Mouse (Mus musculus): Measurements from ENCODE around the gene C1qtnf5. TPM values are rescaled to one million over a fixed set of nuclear protein-coding genes. Genes with fewer than 3 reads are reported as not detected.

Gene C1qtnf5
- polyA plus RNA-seq, 1 experiment from 2014 or later, result 2.5 TPM

DNA sequence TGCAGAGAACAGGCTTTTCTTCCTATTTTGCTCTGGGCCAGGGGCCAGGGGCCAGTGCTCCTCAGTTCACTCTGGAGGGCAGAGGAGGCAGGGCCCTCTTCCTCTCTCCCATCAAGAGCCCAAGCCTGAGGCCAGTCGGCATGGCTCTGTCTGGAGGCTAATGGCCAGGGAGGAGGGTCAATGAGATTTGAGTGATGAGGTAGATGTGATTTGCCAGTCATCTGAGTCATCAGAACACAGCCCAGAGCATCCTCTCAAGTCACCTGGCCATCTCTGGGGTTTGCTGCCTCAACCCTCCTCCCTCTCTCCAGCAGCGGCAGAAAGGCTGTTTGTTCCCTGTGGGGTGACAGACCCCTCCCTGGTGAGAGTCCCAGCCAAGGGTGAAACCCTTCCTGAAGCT, 26.2 kb downstream of the C1qtnf5 start:
- no peaks in the 10 kb centered on the region for H3K36me3 ChIP-seq (ENCODE audit: control insufficient read depth, insufficient read depth, low read length)
- ATAC-seq (ENCODE audit: insufficient read depth, low FRiP score), result no peak
- H3K4me1 ChIP-seq (ENCODE audit: control insufficient read depth, insufficient read depth, low read length), result peaks cover 43% of the 10 kb centered on the region

GRCm38 (mm10) chr9:44134101-44134850, 27.2 kb downstream of the C1qtnf5 start, which contains the start of gene Mcam:
Mcam (plus strand) TSS chr9:44134469.
- Histone ChIP-seq H3K4me3 (replicated peaks; ENCODE audit: low read length) (peak within 1 kb of the TSS; percentile 63), H3K9ac (ENCODE audit: low read length) (peak within 1 kb of the TSS; percentile 77), H3K9me3 (replicated peaks; ENCODE audit: control insufficient read depth, low read length) (no peaks in the 10 kb centered on the region), H3K36me3 (ENCODE audit: control insufficient read depth, insufficient read depth, low read length) (no peaks in the 10 kb centered on the region), H3K4me2 (ENCODE audit: low read depth, low read length) (peak within 1 kb of the TSS; percentile 89), H3K4me1 (ENCODE audit: control insufficient read depth, insufficient read depth, low read length) (peaks cover 37% of the 10 kb centered on the region), H3K27me3 (ENCODE audit: control insufficient read depth, insufficient read depth, low read length) (no peaks in the 10 kb centered on the region), H3K27ac (ENCODE audit: low read length) (peak within 1 kb of the TSS; percentile 90)
- peak; percentile 68; the same call in 1 of the 2 replicates for ATAC-seq (ENCODE audit: insufficient read depth, low FRiP score)
- 1% methylated on average over 52 of the region's 55 CpGs for WGBS

More for the DNA sequence above, 26.2 kb downstream of the C1qtnf5 start:
- no peaks in the 10 kb centered on the region for H3K27me3 ChIP-seq (ENCODE audit: control insufficient read depth, insufficient read depth, low read length)
- peak overlapping the region; percentile 63 for H3K4me3 ChIP-seq (replicated peaks; ENCODE audit: low read length)
- no peak overlapping the region; the same call in 1 of the 2 replicates for H3K9ac ChIP-seq (ENCODE audit: low read length)
- peak overlapping the region; percentile 90 for H3K27ac ChIP-seq (ENCODE audit: low read length)
- WGBS, result 7% methylated on average over 2 of the region's 2 CpGs
- peak overlapping the region; percentile 89 for H3K4me2 ChIP-seq (ENCODE audit: low read depth, low read length)
- H3K9me3 ChIP-seq (replicated peaks; ENCODE audit: control insufficient read depth, low read length), result no peaks in the 10 kb centered on the region

DNA sequence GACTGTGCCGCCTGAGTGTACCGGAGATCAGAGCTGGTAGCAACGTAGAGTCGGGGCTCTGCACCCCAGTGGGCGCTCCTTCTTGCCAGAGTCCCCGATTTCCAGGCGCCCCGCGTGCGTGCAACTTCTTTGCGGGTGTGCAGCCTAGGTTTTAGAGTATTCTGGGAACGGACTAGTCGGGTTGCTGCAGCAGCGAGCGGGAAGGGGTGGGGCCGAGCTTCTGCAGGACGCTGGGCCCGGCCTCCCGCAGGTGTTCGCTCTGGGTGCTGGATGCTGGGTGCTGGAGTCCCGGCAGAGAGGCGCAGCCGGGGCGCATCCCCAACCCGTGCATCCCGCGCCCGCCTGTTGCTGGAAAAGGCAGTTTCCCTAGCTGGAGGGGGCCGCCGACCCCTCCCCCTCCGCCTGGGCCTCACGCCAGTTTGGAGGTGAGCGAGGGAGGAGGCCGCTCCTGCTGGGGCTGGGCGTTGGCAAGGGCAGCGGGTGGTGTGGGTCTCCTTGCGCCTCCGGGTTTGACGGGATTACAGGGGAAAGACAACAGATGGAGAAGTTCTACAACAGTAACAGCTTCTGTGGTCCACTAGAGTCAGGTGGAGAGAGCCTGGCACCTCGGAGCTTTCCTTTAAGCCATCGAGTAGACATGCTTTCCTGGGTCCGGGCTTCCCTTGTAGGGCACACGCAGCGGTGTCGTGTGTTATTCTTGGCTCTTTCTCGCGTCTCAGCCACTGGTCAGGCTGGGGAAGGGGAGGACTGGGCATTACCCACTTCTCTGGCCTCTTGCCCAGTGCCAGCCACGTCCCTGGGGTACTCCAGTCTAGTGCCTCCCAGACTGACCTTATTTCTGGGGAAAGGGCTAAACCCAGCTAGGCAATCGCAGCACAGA, 28.0 kb downstream of the C1qtnf5 start:
- Histone ChIP-seq H3K27ac (ENCODE audit: low read length) (peak overlapping the region; percentile 81), H3K9me3 (replicated peaks; ENCODE audit: control insufficient read depth, low read length) (no peaks in the 10 kb centered on the region), H3K4me2 (ENCODE audit: low read depth, low read length) (peak overlapping the region; percentile 89), H3K36me3 (ENCODE audit: control insufficient read depth, insufficient read depth, low read length) (no peaks in the 10 kb centered on the region), H3K9ac (ENCODE audit: low read length) (peak overlapping the region; percentile 77), H3K4me1 (ENCODE audit: control insufficient read depth, insufficient read depth, low read length) (peaks cover 31% of the 10 kb centered on the region), H3K27me3 (ENCODE audit: control insufficient read depth, insufficient read depth, low read length) (no peaks in the 10 kb centered on the region), H3K4me3 (replicated peaks; ENCODE audit: low read length) (peak overlapping the region; percentile 63)
- ATAC-seq (ENCODE audit: insufficient read depth, low FRiP score), result peak; percentile 4; the same call in 1 of the 2 replicates
- WGBS, result 2% methylated on average over 49 of the region's 49 CpGs

GRCm38 (mm10) chr9:44135731-44136411, 28.8 kb downstream of the C1qtnf5 start:
- 45% methylated on average over 7 of the region's 7 CpGs for WGBS
- Histone ChIP-seq H3K4me1 (ENCODE audit: control insufficient read depth, insufficient read depth, low read length) (peaks cover 25% of the 10 kb centered on the region), H3K4me3 (replicated peaks; ENCODE audit: low read length) (peak overlapping the region; percentile 63), H3K4me2 (ENCODE audit: low read depth, low read length) (peak overlapping the region; percentile 89), H3K36me3 (ENCODE audit: control insufficient read depth, insufficient read depth, low read length) (no peaks in the 10 kb centered on the region), H3K9ac (ENCODE audit: low read length) (peak overlapping the region; percentile 77), H3K27ac (ENCODE audit: low read length) (peak overlapping the region; percentile 81), H3K9me3 (replicated peaks; ENCODE audit: control insufficient read depth, low read length) (no peaks in the 10 kb centered on the region), H3K27me3 (ENCODE audit: control insufficient read depth, insufficient read depth, low read length) (no peaks in the 10 kb centered on the region)
- ATAC-seq (ENCODE audit: insufficient read depth, low FRiP score), result 0 out of 2 replicates have a peak, but pooled peaks have one; percentile 1

DNA sequence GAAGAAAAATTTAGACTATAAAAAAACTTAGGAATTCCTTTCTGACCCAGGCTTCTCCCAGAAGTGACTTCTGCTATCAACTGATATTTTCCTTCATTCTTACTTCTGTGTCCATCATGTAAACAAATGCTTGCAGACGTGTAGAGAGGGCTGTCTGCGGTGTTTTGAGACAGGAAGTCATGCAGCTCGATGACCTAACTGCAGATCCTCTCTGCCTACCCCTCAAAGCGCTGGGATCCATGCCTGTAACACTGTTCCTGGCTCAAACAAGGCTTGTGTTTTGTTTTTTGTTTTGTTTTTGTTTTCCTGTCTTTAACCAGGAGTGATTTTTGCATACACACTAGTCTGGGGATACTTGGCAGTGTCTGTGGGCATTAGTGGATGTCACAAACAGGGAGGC, 30.8 kb downstream of the C1qtnf5 start:
- Histone ChIP-seq H3K4me2 (ENCODE audit: low read depth, low read length) (no peak overlapping the region), H3K9me3 (replicated peaks; ENCODE audit: control insufficient read depth, low read length) (no peaks in the 10 kb centered on the region), H3K36me3 (ENCODE audit: control insufficient read depth, insufficient read depth, low read length) (no peaks in the 10 kb centered on the region), H3K27ac (ENCODE audit: low read length) (no peak overlapping the region), H3K4me3 (replicated peaks; ENCODE audit: low read length) (no peak overlapping the region), H3K4me1 (ENCODE audit: control insufficient read depth, insufficient read depth, low read length) (peaks cover 25% of the 10 kb centered on the region), H3K9ac (ENCODE audit: low read length) (no peak overlapping the region), H3K27me3 (ENCODE audit: control insufficient read depth, insufficient read depth, low read length) (no peaks in the 10 kb centered on the region)
- ATAC-seq (ENCODE audit: insufficient read depth, low FRiP score), result no peak
- WGBS, result 50% methylated on average over 4 of the region's 4 CpGs

DNA sequence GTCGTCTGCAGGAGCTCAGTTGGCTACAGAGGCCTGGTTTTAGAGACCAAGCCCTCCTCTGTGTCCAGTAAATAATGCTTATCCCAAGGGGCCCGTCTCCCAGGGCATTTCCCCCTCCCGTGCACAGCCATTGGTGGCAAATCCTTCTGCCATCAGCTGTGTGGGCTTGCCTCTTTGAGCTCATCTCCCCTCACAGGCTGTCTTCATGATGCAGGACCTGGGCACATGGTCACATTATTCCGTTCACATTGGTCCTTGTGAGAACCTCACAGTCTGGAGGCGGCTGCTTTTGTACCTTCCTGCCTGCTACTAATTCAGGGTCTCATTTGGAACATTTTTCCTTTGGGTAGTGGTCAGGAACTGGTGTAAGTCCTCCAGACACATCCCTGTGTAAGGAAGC, 34.9 kb downstream of the C1qtnf5 start:
- Histone ChIP-seq H3K4me1 (ENCODE audit: control insufficient read depth, insufficient read depth, low read length) (0 out of 2 replicates have a peak, but pooled peaks cover 2% of the 10 kb centered on the region), H3K9ac (ENCODE audit: low read length) (no peak overlapping the region), H3K4me3 (replicated peaks; ENCODE audit: low read length) (no peak overlapping the region), H3K36me3 (ENCODE audit: control insufficient read depth, insufficient read depth, low read length) (0 out of 2 replicates have a peak, but pooled peaks cover 4% of the 10 kb centered on the region), H3K27me3 (ENCODE audit: control insufficient read depth, insufficient read depth, low read length) (no peaks in the 10 kb centered on the region), H3K4me2 (ENCODE audit: low read depth, low read length) (no peak overlapping the region), H3K9me3 (replicated peaks; ENCODE audit: control insufficient read depth, low read length) (no peaks in the 10 kb centered on the region), H3K27ac (ENCODE audit: low read length) (no peak overlapping the region)
- ATAC-seq (ENCODE audit: insufficient read depth, low FRiP score), result no peak
- WGBS, result 71% methylated on average over 5 of the region's 5 CpGs

DNA sequence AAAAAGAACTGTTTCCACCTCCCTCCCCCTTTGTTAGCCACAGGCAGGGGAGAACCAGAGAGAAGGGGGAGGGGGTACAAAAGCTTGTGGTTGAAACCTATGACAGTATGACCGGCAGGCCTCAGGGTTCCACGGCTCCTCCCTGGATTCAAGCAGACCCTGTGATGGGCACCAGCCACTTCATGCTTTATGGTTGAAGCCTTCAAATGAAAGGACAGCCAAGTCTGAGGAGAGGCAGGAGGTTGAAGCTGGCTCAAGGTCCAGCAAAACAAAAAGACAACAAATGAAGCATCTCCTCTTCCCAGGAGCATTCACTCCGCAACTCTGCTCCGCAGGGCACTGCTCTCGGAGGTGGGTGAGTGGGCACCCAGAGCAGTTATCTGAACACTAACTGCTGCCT, 36.4 kb downstream of the C1qtnf5 start:
- Histone ChIP-seq H3K9me3 (replicated peaks; ENCODE audit: control insufficient read depth, low read length) (no peaks in the 10 kb centered on the region), H3K4me2 (ENCODE audit: low read depth, low read length) (no peak overlapping the region), H3K4me3 (replicated peaks; ENCODE audit: low read length) (no peak overlapping the region), H3K4me1 (ENCODE audit: control insufficient read depth, insufficient read depth, low read length) (0 out of 2 replicates have a peak, but pooled peaks cover 2% of the 10 kb centered on the region), H3K27ac (ENCODE audit: low read length) (peak overlapping the region; percentile 42; the same call in 1 of the 2 replicates), H3K27me3 (ENCODE audit: control insufficient read depth, insufficient read depth, low read length) (no peaks in the 10 kb centered on the region), H3K36me3 (ENCODE audit: control insufficient read depth, insufficient read depth, low read length) (0 out of 2 replicates have a peak, but pooled peaks cover 4% of the 10 kb centered on the region), H3K9ac (ENCODE audit: low read length) (no peak overlapping the region)
- 77% methylated on average over 5 of the region's 5 CpGs for WGBS
- ATAC-seq (ENCODE audit: insufficient read depth, low FRiP score), result no peak

- 32% methylated on average over 7 of the region's 8 CpGs for WGBS
- Histone ChIP-seq H3K4me2 (ENCODE audit: low read depth, low read length) (no peak overlapping the region), H3K4me1 (ENCODE audit: control insufficient read depth, insufficient read depth, low read length) (0 out of 2 replicates have a peak, but pooled peaks cover 2% of the 10 kb centered on the region), H3K36me3 (ENCODE audit: control insufficient read depth, insufficient read depth, low read length) (peaks cover 4% of the 10 kb centered on the region; the same call in 1 of the 2 replicates), H3K27me3 (ENCODE audit: control insufficient read depth, insufficient read depth, low read length) (no peaks in the 10 kb centered on the region), H3K9ac (ENCODE audit: low read length) (no peak overlapping the region), H3K27ac (ENCODE audit: low read length) (peak overlapping the region; percentile 34; the same call in 1 of the 2 replicates), H3K4me3 (replicated peaks; ENCODE audit: low read length) (no peak overlapping the region), H3K9me3 (replicated peaks; ENCODE audit: control insufficient read depth, low read length) (no peaks in the 10 kb centered on the region)
- peak; percentile 63; the same call in 1 of the 2 replicates for ATAC-seq (ENCODE audit: insufficient read depth, low FRiP score)
Observed at GRCm38 (mm10) chr9:44144023-44144717, 37.1 kb downstream of the C1qtnf5 start.
